Mouse (Mus musculus): ENCODE data around the gene Fbxo46. TPM values are rescaled to one million over a fixed set of nuclear protein-coding genes. Genes with fewer than 3 reads are reported as not detected.

Gene Fbxo46
- total RNA-seq, 2 experiments from 2014 or later, result 2.3 to 3.0 TPM

- peak overlapping the region; percentile 31 for H3K4me3 ChIP-seq
- intact Hi-C loops (cut with DNase I), result no loop called here
- no peak for TF ChIP-seq CTCF (IDR thresholded peaks at IDR 0.05)
Measured at GRCm38 (mm10) chr7:19119083-19119482, 576 bp upstream of the Fbxo46 start.

GRCm38 (mm10) chr7:19121686-19122085 lies 2.0 kb downstream of the Fbxo46 start:
- no peak for DNase-seq
- H3K4me3 ChIP-seq, result no peak overlapping the region

More at GRCm38 (mm10) chr7:19119083-19119482, 576 bp upstream of the Fbxo46 start:
- DNase-seq, result no peak
- peak overlapping the region; percentile 56 for H3K27ac ChIP-seq

GRCm38 (mm10) chr7:19124713-19125112 lies 5.1 kb downstream of the Fbxo46 start:
- no peak overlapping the region for H3K4me3 ChIP-seq
- TF ChIP-seq CTCF (IDR thresholded peaks at IDR 0.05), result no peak
- H3K27ac ChIP-seq, result no peak overlapping the region
- DNase-seq, result no peak
- intact Hi-C loops (cut with DNase I), result no loop called here

More at GRCm38 (mm10) chr7:19121686-19122085, 2.0 kb downstream of the Fbxo46 start:
- H3K27ac ChIP-seq, result no peak overlapping the region
- intact Hi-C loops (cut with DNase I), result no loop called here
- no peak for TF ChIP-seq CTCF (IDR thresholded peaks at IDR 0.05)

- Histone ChIP-seq H3K4me3 (no peak overlapping the region), H3K27ac (no peak overlapping the region)
- no peak for TF ChIP-seq CTCF (IDR thresholded peaks at IDR 0.05)
- DNase-seq, result no peak
- intact Hi-C loops (cut with DNase I), result no loop called here
Measured at GRCm38 (mm10) chr7:19127744-19128143, 8.1 kb downstream of the Fbxo46 start.

- DNase-seq, result no peak
- intact Hi-C loops (cut with DNase I), result no loop called here
- Histone ChIP-seq H3K27ac (no peak overlapping the region), H3K4me3 (no peak overlapping the region)
- TF ChIP-seq CTCF (IDR thresholded peaks at IDR 0.05), result no peak
Measured at GRCm38 (mm10) chr7:19129396-19129795, 9.7 kb downstream of the Fbxo46 start.

- peak; percentile 39; the same call in 1 of the 2 replicates for TF ChIP-seq CTCF (IDR thresholded peaks at IDR 0.05)
Measured at GRCm38 (mm10) chr7:19130657-19131056, 11.0 kb downstream of the Fbxo46 start.

GRCm38 (mm10) chr7:19131324-19131848 lies 11.7 kb downstream of the Fbxo46 start:
- peak; percentile 99 for DNase-seq
- TF ChIP-seq CTCF (IDR thresholded peaks at IDR 0.05), result peak; percentile 87
- intact Hi-C loops (cut with DNase I), result no loop called here
- Histone ChIP-seq H3K27ac (peak overlapping the region; percentile 93), H3K4me3 (peak overlapping the region; percentile 77)

More at GRCm38 (mm10) chr7:19130657-19131056, 11.0 kb downstream of the Fbxo46 start:
- Histone ChIP-seq H3K27ac (peak overlapping the region; percentile 93), H3K4me3 (peak overlapping the region; percentile 77)
- intact Hi-C loops (cut with DNase I), result no loop called here
- DNase-seq, result no peak

GRCm38 (mm10) chr7:19136168-19136567 lies 16.5 kb downstream of the Fbxo46 start:
- intact Hi-C loops (cut with DNase I), result loop anchor here (5.0 kb wide), 1 partner anchor 66 kb away; no protein-coding TSS in a partner anchor

GRCm38 (mm10) chr7:19136673-19137334 lies 17.1 kb downstream of the Fbxo46 start:
- intact Hi-C loops (cut with DNase I), result loop anchor here (5.0 kb wide), 1 partner anchor 65 kb away; no protein-coding TSS in a partner anchor
- no peak overlapping the region for H3K27ac ChIP-seq
- no peak for TF ChIP-seq CTCF (IDR thresholded peaks at IDR 0.05)
- H3K4me3 ChIP-seq, result no peak overlapping the region
- no peak for DNase-seq

More at GRCm38 (mm10) chr7:19136168-19136567, 16.5 kb downstream of the Fbxo46 start:
- no peak overlapping the region for H3K4me3 ChIP-seq
- no peak for DNase-seq
- no peak for TF ChIP-seq CTCF (IDR thresholded peaks at IDR 0.05)
- no peak overlapping the region for H3K27ac ChIP-seq

GRCm38 (mm10) chr7:19137380-19137779 lies 17.7 kb downstream of the Fbxo46 start:
- DNase-seq, result peak; percentile 74
- peak; percentile 63 for TF ChIP-seq CTCF (IDR thresholded peaks at IDR 0.05)
- H3K27ac ChIP-seq, result no peak overlapping the region
- no peak overlapping the region for H3K4me3 ChIP-seq
- intact Hi-C loops (cut with DNase I), result loop anchor here (5.0 kb wide), 1 partner anchor 65 kb away; no protein-coding TSS in a partner anchor

- no peak overlapping the region for H3K4me3 ChIP-seq
- no peak for TF ChIP-seq CTCF (IDR thresholded peaks at IDR 0.05)
- intact Hi-C loops (cut with DNase I), result no loop called here
- H3K27ac ChIP-seq, result no peak overlapping the region
- DNase-seq, result no peak
Measured at GRCm38 (mm10) chr7:19146793-19147192, 27.1 kb downstream of the Fbxo46 start.

- no peak overlapping the region for H3K27ac ChIP-seq
- TF ChIP-seq CTCF (IDR thresholded peaks at IDR 0.05), result no peak
- H3K4me3 ChIP-seq, result no peak overlapping the region
- no peak for DNase-seq
- intact Hi-C loops (cut with DNase I), result loop anchor here (2.0 kb wide), 1 partner anchor 15 kb away; no protein-coding TSS in a partner anchor
Measured at GRCm38 (mm10) chr7:19147497-19148045, 27.9 kb downstream of the Fbxo46 start.
